Mouse (Mus musculus): ENCODE measurements at regions not wholly inside any gene's neighbourhood (a gene's known extent, or its start where the extent isn't known, plus 50 kb on each side); places are given as distances from the start of the nearest gene placed in this dataset.

- H3K27ac ChIP-seq (ENCODE audit: low read depth, low read length) = no peak overlapping the region
- no peak overlapping the region for H3K9ac ChIP-seq (ENCODE audit: low read depth, low read length)
- H3K27me3 ChIP-seq (ENCODE audit: control insufficient read depth, insufficient read depth, low read length) = no peaks in the 10 kb centered on the region
- no peaks in the 10 kb centered on the region for H3K9me3 ChIP-seq (replicated peaks; ENCODE audit: control insufficient read depth, low read length)
- WGBS (ENCODE audit: insufficient replicate concordance) = 78% methylated on average over 5 of the region's 5 CpGs
- H3K4me2 ChIP-seq = no peak overlapping the region
- no peaks in the 10 kb centered on the region for H3K36me3 ChIP-seq (ENCODE audit: control insufficient read depth, insufficient read depth, low read length)
- no peak for ATAC-seq (replicated peaks; ENCODE audit: insufficient number of reproducible peaks, low FRiP score, low TSS enrichment)
- H3K4me3 ChIP-seq (ENCODE audit: low read depth, low read length) = no peak overlapping the region
- no peaks in the 10 kb centered on the region for H3K4me1 ChIP-seq (ENCODE audit: control insufficient read depth, insufficient read depth, low read length)
These were observed 147.4 kb upstream of the Syt13 start for GRCm38 (mm10) chr2:92767476-92768005.

- no peak for ATAC-seq (replicated peaks; ENCODE audit: insufficient number of reproducible peaks, low FRiP score, low TSS enrichment)
- no peak overlapping the region for H3K4me3 ChIP-seq (ENCODE audit: low read depth, low read length)
- H3K4me2 ChIP-seq = no peak overlapping the region
- no peaks in the 10 kb centered on the region for H3K27me3 ChIP-seq (ENCODE audit: control insufficient read depth, insufficient read depth, low read length)
- H3K27ac ChIP-seq (ENCODE audit: low read depth, low read length) = no peak overlapping the region
- H3K4me1 ChIP-seq (ENCODE audit: control insufficient read depth, insufficient read depth, low read length) = no peaks in the 10 kb centered on the region
- H3K36me3 ChIP-seq (ENCODE audit: control insufficient read depth, insufficient read depth, low read length) = no peaks in the 10 kb centered on the region
- H3K9ac ChIP-seq (ENCODE audit: low read depth, low read length) = no peak overlapping the region
- 47% methylated on average over 2 of the region's 2 CpGs for WGBS (ENCODE audit: insufficient replicate concordance)
- no peaks in the 10 kb centered on the region for H3K9me3 ChIP-seq (replicated peaks; ENCODE audit: control insufficient read depth, low read length)
These were observed 146.8 kb upstream of the Syt13 start for GRCm38 (mm10) chr2:92768088-92768487.

- Histone ChIP-seq H3K27ac (ENCODE audit: low read depth, low read length) (no peak overlapping the region), H3K36me3 (ENCODE audit: control insufficient read depth, insufficient read depth, low read length) (no peaks in the 10 kb centered on the region), H3K27me3 (ENCODE audit: control insufficient read depth, insufficient read depth, low read length) (no peaks in the 10 kb centered on the region), H3K4me1 (ENCODE audit: control insufficient read depth, insufficient read depth, low read length) (no peaks in the 10 kb centered on the region), H3K4me3 (ENCODE audit: low read depth, low read length) (no peak overlapping the region), H3K4me2 (no peak overlapping the region), H3K9ac (ENCODE audit: low read depth, low read length) (no peak overlapping the region), H3K9me3 (replicated peaks; ENCODE audit: control insufficient read depth, low read length) (no peaks in the 10 kb centered on the region)
- WGBS (ENCODE audit: insufficient replicate concordance) = 49% methylated on average over 3 of the region's 3 CpGs
- ATAC-seq (replicated peaks; ENCODE audit: insufficient number of reproducible peaks, low FRiP score, low TSS enrichment) = no peak
These were observed 145.8 kb upstream of the Syt13 start for GRCm38 (mm10) chr2:92769061-92769460.

- WGBS (ENCODE audit: insufficient replicate concordance) = 72% methylated on average over 5 of the region's 5 CpGs
- no peaks in the 10 kb centered on the region for H3K9me3 ChIP-seq (replicated peaks; ENCODE audit: control insufficient read depth, low read length)
- H3K4me1 ChIP-seq (ENCODE audit: control insufficient read depth, insufficient read depth, low read length) = no peaks in the 10 kb centered on the region
- no peak overlapping the region for H3K4me3 ChIP-seq (ENCODE audit: low read depth, low read length)
- H3K4me2 ChIP-seq = no peak overlapping the region
- no peak for ATAC-seq (replicated peaks; ENCODE audit: insufficient number of reproducible peaks, low FRiP score, low TSS enrichment)
- H3K9ac ChIP-seq (ENCODE audit: low read depth, low read length) = no peak overlapping the region
- no peaks in the 10 kb centered on the region for H3K27me3 ChIP-seq (ENCODE audit: control insufficient read depth, insufficient read depth, low read length)
- H3K36me3 ChIP-seq (ENCODE audit: control insufficient read depth, insufficient read depth, low read length) = no peaks in the 10 kb centered on the region
- H3K27ac ChIP-seq (ENCODE audit: low read depth, low read length) = no peak overlapping the region
These were observed 144.8 kb upstream of the Syt13 start for GRCm38 (mm10) chr2:92770098-92770497.

- ATAC-seq (replicated peaks; ENCODE audit: insufficient number of reproducible peaks, low FRiP score, low TSS enrichment) = no peak
- Histone ChIP-seq H3K4me1 (ENCODE audit: control insufficient read depth, insufficient read depth, low read length) (no peaks in the 10 kb centered on the region), H3K27me3 (ENCODE audit: control insufficient read depth, insufficient read depth, low read length) (no peaks in the 10 kb centered on the region), H3K4me2 (no peak overlapping the region), H3K9ac (ENCODE audit: low read depth, low read length) (no peak overlapping the region), H3K27ac (ENCODE audit: low read depth, low read length) (no peak overlapping the region), H3K36me3 (ENCODE audit: control insufficient read depth, insufficient read depth, low read length) (no peaks in the 10 kb centered on the region), H3K4me3 (ENCODE audit: low read depth, low read length) (no peak overlapping the region), H3K9me3 (replicated peaks; ENCODE audit: control insufficient read depth, low read length) (no peaks in the 10 kb centered on the region)
- 67% methylated on average over 7 of the region's 7 CpGs for WGBS (ENCODE audit: insufficient replicate concordance)
These were observed 142.3 kb upstream of the Syt13 start for GRCm38 (mm10) chr2:92772623-92773022.

GRCm38 (mm10) chr2:92776497-92776896 is 138.4 kb upstream of the Syt13 start:
- Histone ChIP-seq H3K4me2 (no peak overlapping the region), H3K4me1 (ENCODE audit: control insufficient read depth, insufficient read depth, low read length) (no peaks in the 10 kb centered on the region), H3K36me3 (ENCODE audit: control insufficient read depth, insufficient read depth, low read length) (no peaks in the 10 kb centered on the region), H3K27me3 (ENCODE audit: control insufficient read depth, insufficient read depth, low read length) (no peaks in the 10 kb centered on the region), H3K9me3 (replicated peaks; ENCODE audit: control insufficient read depth, low read length) (no peaks in the 10 kb centered on the region), H3K4me3 (ENCODE audit: low read depth, low read length) (no peak overlapping the region), H3K27ac (ENCODE audit: low read depth, low read length) (no peak overlapping the region), H3K9ac (ENCODE audit: low read depth, low read length) (no peak overlapping the region)
- 79% methylated on average over 2 of the region's 2 CpGs for WGBS (ENCODE audit: insufficient replicate concordance)
- no peak for ATAC-seq (replicated peaks; ENCODE audit: insufficient number of reproducible peaks, low FRiP score, low TSS enrichment)

GRCm38 (mm10) chr2:92779101-92779500 is 135.8 kb upstream of the Syt13 start:
- Histone ChIP-seq H3K4me3 (ENCODE audit: low read depth, low read length) (no peak overlapping the region), H3K36me3 (ENCODE audit: control insufficient read depth, insufficient read depth, low read length) (no peaks in the 10 kb centered on the region), H3K9ac (ENCODE audit: low read depth, low read length) (no peak overlapping the region), H3K27ac (ENCODE audit: low read depth, low read length) (no peak overlapping the region), H3K4me1 (ENCODE audit: control insufficient read depth, insufficient read depth, low read length) (no peaks in the 10 kb centered on the region), H3K27me3 (ENCODE audit: control insufficient read depth, insufficient read depth, low read length) (no peaks in the 10 kb centered on the region), H3K9me3 (replicated peaks; ENCODE audit: control insufficient read depth, low read length) (no peaks in the 10 kb centered on the region), H3K4me2 (no peak overlapping the region)
- WGBS (ENCODE audit: insufficient replicate concordance) = 34% methylated on average over 1 of the region's 1 CpGs
- ATAC-seq (replicated peaks; ENCODE audit: insufficient number of reproducible peaks, low FRiP score, low TSS enrichment) = no peak

- H3K4me1 ChIP-seq (ENCODE audit: control insufficient read depth, insufficient read depth, low read length) = no peaks in the 10 kb centered on the region
- no peaks in the 10 kb centered on the region for H3K9me3 ChIP-seq (replicated peaks; ENCODE audit: control insufficient read depth, low read length)
These were observed 134.9 kb upstream of the Syt13 start for GRCm38 (mm10) chr2:92780021-92780420.

GRCm38 (mm10) chr2:92781451-92781850 is 133.4 kb upstream of the Syt13 start:
- WGBS (ENCODE audit: insufficient replicate concordance) = 57% methylated on average over 5 of the region's 5 CpGs
- Histone ChIP-seq H3K36me3 (ENCODE audit: control insufficient read depth, insufficient read depth, low read length) (no peaks in the 10 kb centered on the region), H3K9me3 (replicated peaks; ENCODE audit: control insufficient read depth, low read length) (no peaks in the 10 kb centered on the region), H3K9ac (ENCODE audit: low read depth, low read length) (no peak overlapping the region), H3K27ac (ENCODE audit: low read depth, low read length) (no peak overlapping the region), H3K4me2 (no peak overlapping the region), H3K27me3 (ENCODE audit: control insufficient read depth, insufficient read depth, low read length) (no peaks in the 10 kb centered on the region), H3K4me1 (ENCODE audit: control insufficient read depth, insufficient read depth, low read length) (no peaks in the 10 kb centered on the region), H3K4me3 (ENCODE audit: low read depth, low read length) (no peak overlapping the region)
- ATAC-seq (replicated peaks; ENCODE audit: insufficient number of reproducible peaks, low FRiP score, low TSS enrichment) = no peak

More at GRCm38 (mm10) chr2:92780021-92780420, 134.9 kb upstream of the Syt13 start:
- H3K9ac ChIP-seq (ENCODE audit: low read depth, low read length) = no peak overlapping the region
- no peak for ATAC-seq (replicated peaks; ENCODE audit: insufficient number of reproducible peaks, low FRiP score, low TSS enrichment)
- no peaks in the 10 kb centered on the region for H3K36me3 ChIP-seq (ENCODE audit: control insufficient read depth, insufficient read depth, low read length)
- H3K27ac ChIP-seq (ENCODE audit: low read depth, low read length) = no peak overlapping the region
- WGBS (ENCODE audit: insufficient replicate concordance) = 76% methylated on average over 1 of the region's 1 CpGs
- no peaks in the 10 kb centered on the region for H3K27me3 ChIP-seq (ENCODE audit: control insufficient read depth, insufficient read depth, low read length)
- no peak overlapping the region for H3K4me3 ChIP-seq (ENCODE audit: low read depth, low read length)
- H3K4me2 ChIP-seq = no peak overlapping the region

Measured in heart, embryonic 11.5 days (tissue).